Mouse (Mus musculus) neural tube, embryonic 12.5 days (tissue): ENCODE measurements around the gene Ppp1r15b. TPM values are rescaled to one million over a fixed set of nuclear protein-coding genes. Genes with fewer than 3 reads are reported as not detected.

Source experiments
- ATAC-seq: fragments of 200-750 bp; cut with Nextera tagmentation; 2 replicates; pipeline ENCODE4 v1.8.0; 2017; ENCODE audit warnings: low read depth, mild to moderate bottlenecking, moderate TSS enrichment, moderate library complexity; ENCODE audit not compliant: low FRiP score
- H3K27ac ChIP-seq: fragments of 300-500 bp; sonication (generic); 2 replicates; pipeline ENCODE4 v1.5.1; 2016
- H3K27me3 ChIP-seq: fragments of 300-500 bp; sonication (generic); replicated peaks from 2 replicates; pipeline ENCODE4 v1.6.1; 2016; ENCODE audit warnings: mild to moderate bottlenecking
- H3K36me3 ChIP-seq: fragments of 300-500 bp; sonication (generic); 2 replicates; pipeline ENCODE4 v1.6.1; 2016; ENCODE audit warnings: mild to moderate bottlenecking
- H3K4me1 ChIP-seq: fragments of 300-500 bp; sonication (generic); 2 replicates; pipeline ENCODE4 v1.6.1; 2016
- H3K4me2 ChIP-seq: fragments of 300-500 bp; sonication (generic); replicated peaks from 2 replicates; pipeline ENCODE4 v1.6.1; 2016; ENCODE audit warnings: mild to moderate bottlenecking
- H3K4me3 ChIP-seq: fragments of 300-500 bp; sonication (generic); 2 replicates; pipeline ENCODE4 v1.5.1; 2016
- H3K9ac ChIP-seq: fragments of 300-500 bp; sonication (generic); 2 replicates; pipeline ENCODE4 v1.6.1; 2016; ENCODE audit warnings: mild to moderate bottlenecking
- H3K9me3 ChIP-seq: fragments of 300-500 bp; sonication (generic); 2 replicates; pipeline ENCODE4 v1.6.1; 2016; ENCODE audit warnings: mild to moderate bottlenecking
- WGBS: fragments of 180-500 bp; shearing (Covaris S2); methylation state at CpG from one replicate; pipeline ENCODE4 v1.1.7; 2016; 5-methylcytosine and 5-hydroxymethylcytosine counted together
- polyA plus RNA-seq: library from polyadenylated mRNA; unstranded; fragments of >200 nt; fragmentation: Nextera tagmentation; extraction: Ambion mirVana; gene quantifications from 2 replicates; pipeline ENCODE4 v1.2.1, GENCODE M21; 2016

Ppp1r15b gene
- polyA plus RNA-seq, 1 experiment from 2014 or later, result 45.8 TPM

- no peaks in the 10 kb centered on the region for H3K36me3 ChIP-seq
- no peaks in the 10 kb centered on the region for H3K9me3 ChIP-seq
- peak overlapping the region; percentile 96 for H3K27ac ChIP-seq
- peak overlapping the region; percentile 58 for H3K4me3 ChIP-seq
- ATAC-seq, result peak; percentile 45; the same call in 1 of the 2 replicates
- WGBS, result 7% methylated on average over 16 of the region's 16 CpGs
- peak overlapping the region; percentile 78 for H3K9ac ChIP-seq
- H3K4me1 ChIP-seq, result peaks cover 46% of the 10 kb centered on the region
- peak overlapping the region; percentile 75 for H3K4me2 ChIP-seq
- H3K27me3 ChIP-seq, result no peaks in the 10 kb centered on the region
Measured at GRCm38 (mm10) chr1:133183141-133183925, 52.4 kb downstream of the Ppp1r15b start.

- 0 out of 2 replicates have a peak overlapping the region, but pooled peaks have one; percentile 21 for H3K9ac ChIP-seq
- no peak overlapping the region for H3K4me3 ChIP-seq
- H3K4me2 ChIP-seq, result peak overlapping the region; percentile 41
- 9% methylated on average over 4 of the region's 4 CpGs for WGBS
- peak; percentile 83 for ATAC-seq
- H3K9me3 ChIP-seq, result 0 out of 2 replicates have a peak, but pooled peaks cover 3% of the 10 kb centered on the region
- H3K27ac ChIP-seq, result peak overlapping the region; percentile 33; the same call in 1 of the 2 replicates
- H3K4me1 ChIP-seq, result peaks cover 44% of the 10 kb centered on the region
- H3K27me3 ChIP-seq, result no peaks in the 10 kb centered on the region
- 0 out of 2 replicates have a peak, but pooled peaks cover 6% of the 10 kb centered on the region for H3K36me3 ChIP-seq
Measured at GRCm38 (mm10) chr1:133187948-133188680, 57.2 kb downstream of the Ppp1r15b start.

- peak overlapping the region; percentile 41 for H3K4me2 ChIP-seq
- ATAC-seq, result no peak
- H3K4me3 ChIP-seq, result no peak overlapping the region
- H3K9ac ChIP-seq, result no peak overlapping the region
- H3K27ac ChIP-seq, result peak overlapping the region; percentile 33; the same call in 1 of the 2 replicates
- WGBS, result 85% methylated on average over 8 of the region's 8 CpGs
- H3K9me3 ChIP-seq, result 0 out of 2 replicates have a peak, but pooled peaks cover 3% of the 10 kb centered on the region
- H3K27me3 ChIP-seq, result no peaks in the 10 kb centered on the region
- H3K4me1 ChIP-seq, result peaks cover 44% of the 10 kb centered on the region
- H3K36me3 ChIP-seq, result 0 out of 2 replicates have a peak, but pooled peaks cover 6% of the 10 kb centered on the region
Measured at GRCm38 (mm10) chr1:133188719-133189118, 57.8 kb downstream of the Ppp1r15b start.

Other genes with a start within 250 kb of the Ppp1r15b start
- gene Mdm4, start 100.6 kb upstream of the Ppp1r15b start, polyA plus RNA-seq, result 39.2 and 39.5 TPM in 2 replicates
- 18.0 and 18.1 TPM in 2 replicates for gene Pik3c2b, start 85.5 kb upstream of the Ppp1r15b start, polyA plus RNA-seq
- gene Plekha6, start 33.1 kb downstream of the Ppp1r15b start, polyA plus RNA-seq, result 28.4 and 29.4 TPM in 2 replicates
- gene Golt1a, start 178.7 kb downstream of the Ppp1r15b start, polyA plus RNA-seq, result not detected in 2 replicates
- gene Kiss1, start 190.7 kb downstream of the Ppp1r15b start, polyA plus RNA-seq, result not detected in 2 replicates
- gene Ren1, start 219.4 kb downstream of the Ppp1r15b start, polyA plus RNA-seq, result 0.11 and 0.20 TPM in 2 replicates
- gene Etnk2, start 232.4 kb downstream of the Ppp1r15b start, polyA plus RNA-seq, result 5.6 TPM in 2 replicates